Mouse (Mus musculus): ENCODE measurements around the gene Cdc42bpb. TPM values are rescaled to one million over a fixed set of nuclear protein-coding genes. Genes with fewer than 3 reads are reported as not detected.

The Cdc42bpb gene
- polyA plus RNA-seq, 1 experiment from 2014 or later: 47.5 TPM

- WGBS: 29% methylated on average over 8 of the region's 8 CpGs
- DNase-seq (peak; percentile 79), ATAC-seq (ENCODE audit: insufficient read depth) (peak; percentile 94)
- Histone ChIP-seq H3K9ac (no peak overlapping the region), H3K4me2 (no peak overlapping the region), H3K36me3 (ENCODE audit: insufficient read depth) (no peaks in the 10 kb centered on the region), H3K27ac (ENCODE audit: low read depth) (peak overlapping the region; percentile 52; the same call in 1 of the 2 replicates), H3K27me3 (ENCODE audit: insufficient read depth, low read length) (no peaks in the 10 kb centered on the region), H3K4me3 (ENCODE audit: low read depth, low read length) (no peak overlapping the region), H3K4me1 (ENCODE audit: insufficient read depth) (peaks cover 10% of the 10 kb centered on the region), H3K9me3 (ENCODE audit: low read depth, low read length) (no peaks in the 10 kb centered on the region)
- no peak for TF ChIP-seq CTCF (IDR thresholded peaks at IDR 0.05; ENCODE audit: low read depth)
These were observed 9.2 kb upstream of the Cdc42bpb start for GRCm38 (mm10) chr12:111386642-111387120.

DNA sequence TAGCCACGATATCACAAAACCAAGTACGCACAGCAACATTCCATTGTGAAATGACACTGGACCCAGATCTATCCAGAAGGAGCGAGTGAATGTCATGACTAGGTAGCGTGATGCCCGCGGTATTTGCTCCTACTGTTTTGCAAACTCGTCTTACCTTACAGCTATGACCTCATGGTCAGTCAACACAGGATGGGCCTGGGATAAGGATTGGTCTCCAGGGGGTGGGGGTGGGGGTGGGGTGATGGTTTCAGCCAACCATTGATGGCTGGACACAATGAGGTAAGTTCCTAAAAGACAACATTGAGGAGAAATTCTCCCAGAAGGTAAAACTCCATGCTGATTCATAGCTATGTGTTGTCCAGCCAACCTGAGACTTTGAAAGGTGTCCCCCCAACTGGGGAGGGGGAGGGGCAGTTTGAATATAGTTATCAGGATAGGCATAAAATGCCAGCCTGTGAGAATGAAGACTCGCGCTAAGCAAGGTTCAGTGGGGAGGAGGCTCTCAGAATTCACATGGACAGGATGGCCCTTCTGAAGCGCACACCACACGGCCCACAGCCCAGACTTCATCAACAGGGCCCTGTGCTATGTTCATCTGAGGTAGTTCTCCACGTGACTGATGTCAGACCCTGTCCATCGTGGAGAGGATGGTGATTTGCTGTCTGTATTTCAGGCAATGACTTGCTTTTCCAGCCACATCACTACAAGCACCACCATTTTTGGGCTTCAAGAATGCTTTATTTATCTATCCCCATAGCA lies 8.5 kb upstream of the Cdc42bpb start:
- H3K9me3 ChIP-seq (ENCODE audit: low read depth, low read length): no peaks in the 10 kb centered on the region
- no peak overlapping the region for H3K4me3 ChIP-seq (ENCODE audit: low read depth, low read length)
- peaks cover 10% of the 10 kb centered on the region for H3K4me1 ChIP-seq (ENCODE audit: insufficient read depth)
- H3K9ac ChIP-seq: no peak overlapping the region
- no peak for TF ChIP-seq CTCF (IDR thresholded peaks at IDR 0.05; ENCODE audit: low read depth)
- 83% methylated on average over 13 of the region's 13 CpGs for WGBS
- H3K27ac ChIP-seq (ENCODE audit: low read depth): peak overlapping the region; percentile 52; the same call in 1 of the 2 replicates
- H3K4me2 ChIP-seq: no peak overlapping the region
- no peaks in the 10 kb centered on the region for H3K36me3 ChIP-seq (ENCODE audit: insufficient read depth)
- H3K27me3 ChIP-seq (ENCODE audit: insufficient read depth, low read length): no peaks in the 10 kb centered on the region
- no peak for DNase-seq
- no peak; the same call in 1 of the 2 replicates for ATAC-seq (ENCODE audit: insufficient read depth)

GRCm38 (mm10) chr12:111378812-111379211 lies 1.3 kb upstream of the Cdc42bpb start:
- peak overlapping the region; percentile 90; the same call in 1 of the 2 replicates for H3K9ac ChIP-seq
- H3K27ac ChIP-seq (ENCODE audit: low read depth): no peak overlapping the region
- peak overlapping the region; percentile 94 for H3K4me2 ChIP-seq
- 71% methylated on average over 12 of the region's 12 CpGs for WGBS
- H3K4me3 ChIP-seq (ENCODE audit: low read depth, low read length): peak overlapping the region; percentile 98
- H3K9me3 ChIP-seq (ENCODE audit: low read depth, low read length): no peaks in the 10 kb centered on the region
- no peak for ATAC-seq (ENCODE audit: insufficient read depth)
- no peaks in the 10 kb centered on the region for H3K27me3 ChIP-seq (ENCODE audit: insufficient read depth, low read length)
- DNase-seq: no peak
- H3K36me3 ChIP-seq (ENCODE audit: insufficient read depth): no peaks in the 10 kb centered on the region
- H3K4me1 ChIP-seq (ENCODE audit: insufficient read depth): peaks cover 9% of the 10 kb centered on the region; the same call in 1 of the 2 replicates
- no peak for TF ChIP-seq CTCF (IDR thresholded peaks at IDR 0.05; ENCODE audit: low read depth)

DNA sequence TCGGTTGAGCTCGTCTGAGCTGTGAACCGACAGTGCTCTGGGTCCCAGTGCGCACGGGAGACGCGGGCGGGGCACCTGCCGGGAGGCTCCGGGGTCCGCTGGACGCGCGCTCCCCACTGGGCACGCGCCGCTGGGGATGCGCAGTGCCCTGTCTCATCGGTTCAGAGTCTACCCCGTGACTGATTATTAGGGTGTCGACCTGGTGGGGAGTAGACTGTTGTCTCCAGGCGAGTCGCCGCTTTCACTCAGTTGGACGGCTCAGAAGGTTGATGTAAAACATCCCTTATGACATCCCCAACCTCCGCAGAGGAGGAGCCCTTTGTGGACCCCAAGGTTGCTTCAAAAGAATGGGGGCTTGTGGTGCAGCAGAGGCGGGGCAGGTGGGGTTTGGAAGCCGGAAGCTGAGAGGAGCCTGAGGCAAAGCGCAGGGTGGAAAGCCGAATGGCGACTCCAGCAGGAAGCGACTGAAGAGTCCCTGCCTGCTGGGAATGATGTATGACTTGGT lies 520 bp upstream of the Cdc42bpb start:
- Histone ChIP-seq H3K9ac (peak overlapping the region; percentile 90), H3K4me2 (peak overlapping the region; percentile 94), H3K9me3 (ENCODE audit: low read depth, low read length) (no peaks in the 10 kb centered on the region), H3K36me3 (ENCODE audit: insufficient read depth) (no peaks in the 10 kb centered on the region), H3K27me3 (ENCODE audit: insufficient read depth, low read length) (no peaks in the 10 kb centered on the region), H3K27ac (ENCODE audit: low read depth) (peak overlapping the region; percentile 89; the same call in 1 of the 2 replicates), H3K4me1 (ENCODE audit: insufficient read depth) (peaks cover 10% of the 10 kb centered on the region; the same call in 1 of the 2 replicates), H3K4me3 (ENCODE audit: low read depth, low read length) (peak overlapping the region; percentile 98)
- under 1% methylated on average over 32 of the region's 32 CpGs for WGBS
- TF ChIP-seq CTCF (IDR thresholded peaks at IDR 0.05; ENCODE audit: low read depth): no peak
- ATAC-seq (ENCODE audit: insufficient read depth) (no peak; the same call in 1 of the 2 replicates), DNase-seq (peak; percentile 51)

DNA sequence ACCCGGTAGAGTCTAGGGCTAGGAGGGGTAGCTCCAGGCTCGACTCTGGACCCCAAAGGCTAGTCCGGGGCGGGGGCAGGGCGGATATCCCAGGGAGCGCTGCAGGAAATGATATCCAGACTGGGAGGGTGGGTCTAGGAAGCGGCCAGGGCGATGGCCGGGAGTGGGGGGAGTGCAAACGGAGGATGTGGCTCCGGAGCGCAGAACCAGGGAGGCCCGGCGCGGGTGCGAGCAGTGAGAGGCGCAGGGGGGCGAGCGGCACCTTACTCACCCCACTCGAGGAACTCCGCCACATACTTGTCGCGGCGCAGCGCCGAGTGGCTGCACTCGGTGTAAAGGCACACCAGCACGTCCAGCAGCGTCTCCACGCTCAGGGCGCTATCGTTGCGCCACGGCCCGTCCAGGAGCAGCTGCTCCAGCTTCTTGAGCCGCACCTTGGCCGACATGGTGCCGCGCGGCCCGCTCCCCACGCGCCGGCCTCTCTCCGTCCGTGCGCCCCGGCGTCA lies 639 bp downstream of the Cdc42bpb start:
- H3K4me3 ChIP-seq (ENCODE audit: low read depth, low read length): peak overlapping the region; percentile 98
- H3K4me1 ChIP-seq (ENCODE audit: insufficient read depth): peaks cover 10% of the 10 kb centered on the region; the same call in 1 of the 2 replicates
- peak; percentile 65 for DNase-seq
- peak overlapping the region; percentile 89 for H3K27ac ChIP-seq (ENCODE audit: low read depth)
- peak; percentile 25 for ATAC-seq (ENCODE audit: insufficient read depth)
- H3K36me3 ChIP-seq (ENCODE audit: insufficient read depth): no peaks in the 10 kb centered on the region
- peak overlapping the region; percentile 90 for H3K9ac ChIP-seq
- TF ChIP-seq CTCF (IDR thresholded peaks at IDR 0.05; ENCODE audit: low read depth): no peak
- peak overlapping the region; percentile 94 for H3K4me2 ChIP-seq
- no peaks in the 10 kb centered on the region for H3K27me3 ChIP-seq (ENCODE audit: insufficient read depth, low read length)
- no peaks in the 10 kb centered on the region for H3K9me3 ChIP-seq (ENCODE audit: low read depth, low read length)
- WGBS: under 1% methylated on average over 47 of the region's 49 CpGs

GRCm38 (mm10) chr12:111376053-111376452 lies 1.5 kb downstream of the Cdc42bpb start:
- peak overlapping the region; percentile 94 for H3K4me2 ChIP-seq
- peak overlapping the region; percentile 90 for H3K9ac ChIP-seq
- peak overlapping the region; percentile 25; the same call in 1 of the 2 replicates for H3K27ac ChIP-seq (ENCODE audit: low read depth)
- WGBS: 16% methylated on average over 6 of the region's 6 CpGs
- no peak for ATAC-seq (ENCODE audit: insufficient read depth)
- no peaks in the 10 kb centered on the region for H3K36me3 ChIP-seq (ENCODE audit: insufficient read depth)
- DNase-seq: no peak
- peak overlapping the region; percentile 98 for H3K4me3 ChIP-seq (ENCODE audit: low read depth, low read length)
- no peak for TF ChIP-seq CTCF (IDR thresholded peaks at IDR 0.05; ENCODE audit: low read depth)
- no peaks in the 10 kb centered on the region for H3K27me3 ChIP-seq (ENCODE audit: insufficient read depth, low read length)
- peaks cover 10% of the 10 kb centered on the region; the same call in 1 of the 2 replicates for H3K4me1 ChIP-seq (ENCODE audit: insufficient read depth)
- H3K9me3 ChIP-seq (ENCODE audit: low read depth, low read length): no peaks in the 10 kb centered on the region

- Histone ChIP-seq H3K27ac (ENCODE audit: low read depth) (peak overlapping the region; percentile 25; the same call in 1 of the 2 replicates), H3K36me3 (ENCODE audit: insufficient read depth) (no peaks in the 10 kb centered on the region), H3K4me1 (ENCODE audit: insufficient read depth) (peaks cover 10% of the 10 kb centered on the region; the same call in 1 of the 2 replicates), H3K9me3 (ENCODE audit: low read depth, low read length) (no peaks in the 10 kb centered on the region), H3K4me2 (peak overlapping the region; percentile 94), H3K9ac (peak overlapping the region; percentile 90), H3K27me3 (ENCODE audit: insufficient read depth, low read length) (no peaks in the 10 kb centered on the region), H3K4me3 (ENCODE audit: low read depth, low read length) (peak overlapping the region; percentile 98)
- TF ChIP-seq CTCF (IDR thresholded peaks at IDR 0.05; ENCODE audit: low read depth): no peak
- no peak for DNase-seq
- 27% methylated on average over 12 of the region's 12 CpGs for WGBS
- ATAC-seq (ENCODE audit: insufficient read depth): no peak
These were observed 2.0 kb downstream of the Cdc42bpb start for GRCm38 (mm10) chr12:111375559-111375958.
